Mouse (Mus musculus): ENCODE measurements around the gene Gm10376. TPM values are rescaled to one million over a fixed set of nuclear protein-coding genes. Genes with fewer than 3 reads are reported as not detected.
"Not testable (repeated sequence)": the region's sequence is repeated elsewhere in the genome, so short reads cannot be mapped to it uniquely, and the experiment has no call there.

Gm10376 gene
- polyA plus RNA-seq (2016; fragmentation: Nextera tagmentation; extraction: Ambion mirVana) = not detected in 2 replicates

DNA sequence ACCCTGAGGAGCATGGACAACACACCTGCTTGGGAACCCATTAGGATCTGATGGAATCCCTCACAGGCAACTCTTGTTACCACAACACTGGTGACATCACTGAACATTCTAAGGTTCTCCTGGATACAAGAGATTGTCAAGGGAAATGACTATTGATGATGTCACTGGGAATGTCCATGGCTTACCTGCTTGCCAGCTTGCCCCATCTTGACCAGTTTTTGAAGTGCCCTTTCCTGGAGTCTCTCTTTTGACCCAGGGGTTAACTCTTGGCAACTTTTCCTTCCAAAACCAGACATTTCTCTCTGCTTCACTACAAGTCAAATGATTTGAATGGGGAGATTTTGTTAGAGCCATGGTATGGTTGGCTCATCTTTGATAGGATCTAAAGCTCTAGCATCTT, at the start of gene Gm10376:
Gm10376 (minus strand) TSS at position 101 of the 400 bp plus-strand sequence.
- not testable (repeated sequence) for H3K9me3 ChIP-seq (replicated peaks); H3K4me3 ChIP-seq; DNase-seq (ENCODE audit: low spot score); H3K4me1 ChIP-seq; H3K27me3 ChIP-seq (ENCODE audit: low read depth, poor library complexity, severe bottlenecking); H3K36me3 ChIP-seq; H3K27ac ChIP-seq

GRCm38 (mm10) chr14:43060179-43060578, 44.8 kb upstream of the Gm10376 start:
- WGBS = 74% methylated on average over 4 of the region's 4 CpGs
- not testable (repeated sequence) for DNase-seq (ENCODE audit: low spot score); H3K4me1 ChIP-seq; H3K36me3 ChIP-seq; H3K27ac ChIP-seq; H3K4me3 ChIP-seq; H3K27me3 ChIP-seq (ENCODE audit: low read depth, poor library complexity, severe bottlenecking); H3K9me3 ChIP-seq (replicated peaks)

- not testable (repeated sequence) for H3K36me3 ChIP-seq; H3K27ac ChIP-seq; H3K4me3 ChIP-seq; DNase-seq (ENCODE audit: low spot score); H3K4me1 ChIP-seq; H3K27me3 ChIP-seq (ENCODE audit: low read depth, poor library complexity, severe bottlenecking); H3K9me3 ChIP-seq (replicated peaks)
- 84% methylated on average over 3 of the region's 3 CpGs for WGBS
Measured at GRCm38 (mm10) chr14:43058063-43058462, 42.6 kb upstream of the Gm10376 start.

DNA sequence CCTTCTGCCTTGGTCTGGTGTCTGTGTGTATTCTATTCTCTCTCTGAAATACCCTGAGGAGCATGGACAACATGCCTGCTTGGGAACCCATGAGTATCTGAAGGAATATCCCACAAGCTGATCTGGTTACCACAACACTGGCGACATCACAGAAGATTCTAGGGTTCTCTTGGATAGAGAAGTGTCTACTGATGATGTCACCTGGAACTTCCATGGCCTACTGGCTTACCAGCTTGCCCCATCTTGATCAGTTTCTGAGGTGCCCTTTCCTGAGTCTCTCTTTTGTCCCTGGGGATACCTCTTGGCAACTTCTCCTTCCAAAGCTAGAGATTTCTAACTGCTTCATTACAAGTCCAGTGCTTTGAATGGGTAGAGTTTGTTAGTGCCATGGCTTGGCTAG, 21.9 kb downstream of the Gm10376 start, which contains the start of gene Gm8082:
Gm8082 (minus strand) TSS at position 101 of the 400 bp plus-strand sequence.
- not testable (repeated sequence) for H3K36me3 ChIP-seq; H3K9me3 ChIP-seq (replicated peaks); DNase-seq (ENCODE audit: low spot score); H3K27ac ChIP-seq; H3K4me3 ChIP-seq; H3K4me1 ChIP-seq; H3K27me3 ChIP-seq (ENCODE audit: low read depth, poor library complexity, severe bottlenecking)
- no CpG with 5 or more reads among the region's 1 CpGs for WGBS

Other genes starting within 250 kb of the Gm10376 start
- gene Gm3015, start 246.8 kb downstream of the Gm10376 start, polyA plus RNA-seq (2016; fragmentation: Nextera tagmentation; extraction: Ambion mirVana) = not detected in 2 replicates
- gene Gm10377, start 217.6 kb downstream of the Gm10376 start, polyA plus RNA-seq (2016; fragmentation: Nextera tagmentation; extraction: Ambion mirVana) = not detected in 2 replicates
- not detected in 2 replicates for gene Gm21977, start 162.2 kb downstream of the Gm10376 start, polyA plus RNA-seq (2016; fragmentation: Nextera tagmentation; extraction: Ambion mirVana)
- not detected in 2 replicates for gene Gm8082, start 22.0 kb downstream of the Gm10376 start, polyA plus RNA-seq (2016; fragmentation: Nextera tagmentation; extraction: Ambion mirVana)
- gene Gm8094, start 61.0 kb upstream of the Gm10376 start, polyA plus RNA-seq (2016; fragmentation: Nextera tagmentation; extraction: Ambion mirVana) = not detected in 2 replicates
- gene Gm8104, start 85.0 kb upstream of the Gm10376 start, polyA plus RNA-seq (2016; fragmentation: Nextera tagmentation; extraction: Ambion mirVana) = not detected in 2 replicates
- 0.10 TPM in 1 of 2 replicates, not detected in the other for gene Gm7233, start 164.2 kb upstream of the Gm10376 start, polyA plus RNA-seq (2016; fragmentation: Nextera tagmentation; extraction: Ambion mirVana)
- not detected in 2 replicates for gene Gm8122, start 219.7 kb upstream of the Gm10376 start, polyA plus RNA-seq (2016; fragmentation: Nextera tagmentation; extraction: Ambion mirVana)
- not detected in 2 replicates for gene Gm8126, start 243.0 kb upstream of the Gm10376 start, polyA plus RNA-seq (2016; fragmentation: Nextera tagmentation; extraction: Ambion mirVana)

All from limb, embryonic 10.5 days (tissue).